Mouse (Mus musculus) adrenal gland, adult 8-10 months (tissue): ENCODE results near the gene Def8. TPM values are rescaled to one million over a fixed set of nuclear protein-coding genes. Genes with fewer than 3 reads are reported as not detected.

Source experiments
- DNase-seq: peaks from one replicate; pipeline ENCODE4 v3.0.0; 2022
- total RNA-seq, 4 experiments: library from RNA; stranded (reverse); gene quantifications; 2 replicates each; pipeline ENCODE4 v1.2.4; 2022

Gene Def8
- 10 to 100 TPM; 27.8 to 40.1 (median 34.2) TPM for total RNA-seq

DNA sequence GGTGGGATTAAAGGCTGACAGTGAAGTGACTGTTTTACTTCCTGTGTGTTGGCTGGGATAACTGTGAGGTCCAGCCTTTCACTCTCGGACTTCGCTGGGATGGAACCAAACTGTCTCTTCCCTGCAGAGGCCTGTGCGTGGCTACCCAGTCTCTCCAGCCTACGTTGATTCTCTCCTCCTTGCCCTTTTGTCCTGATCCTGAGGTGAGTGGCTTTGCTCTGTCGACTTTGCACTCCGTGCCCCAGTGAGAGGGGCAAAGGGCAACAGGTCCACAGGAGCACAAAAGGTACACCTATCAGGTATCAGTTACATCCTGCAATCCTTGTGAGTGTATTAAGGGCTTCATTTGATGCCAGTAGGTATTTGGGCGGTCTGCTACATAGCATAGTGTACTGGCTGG lies at the start of gene Def8:
Gene Def8 (plus strand): TSS at position 87 of the 400 bp plus-strand sequence.
- DNase-seq, result no peak

GRCm38 (mm10) chr8:123374239-123374578 lies 49.1 kb upstream of the Def8 start:
- DNase-seq, result peak; percentile 90

GRCm38 (mm10) chr8:123375701-123376100 lies 47.6 kb upstream of the Def8 start:
- no peak for DNase-seq

- no peak for DNase-seq
These were observed 47.2 kb upstream of the Def8 start for GRCm38 (mm10) chr8:123376106-123376505.

- DNase-seq, result no peak
These were observed 41.6 kb upstream of the Def8 start for GRCm38 (mm10) chr8:123381711-123382110.

GRCm38 (mm10) chr8:123382516-123382915 lies 40.8 kb upstream of the Def8 start:
- no peak for DNase-seq

DNA sequence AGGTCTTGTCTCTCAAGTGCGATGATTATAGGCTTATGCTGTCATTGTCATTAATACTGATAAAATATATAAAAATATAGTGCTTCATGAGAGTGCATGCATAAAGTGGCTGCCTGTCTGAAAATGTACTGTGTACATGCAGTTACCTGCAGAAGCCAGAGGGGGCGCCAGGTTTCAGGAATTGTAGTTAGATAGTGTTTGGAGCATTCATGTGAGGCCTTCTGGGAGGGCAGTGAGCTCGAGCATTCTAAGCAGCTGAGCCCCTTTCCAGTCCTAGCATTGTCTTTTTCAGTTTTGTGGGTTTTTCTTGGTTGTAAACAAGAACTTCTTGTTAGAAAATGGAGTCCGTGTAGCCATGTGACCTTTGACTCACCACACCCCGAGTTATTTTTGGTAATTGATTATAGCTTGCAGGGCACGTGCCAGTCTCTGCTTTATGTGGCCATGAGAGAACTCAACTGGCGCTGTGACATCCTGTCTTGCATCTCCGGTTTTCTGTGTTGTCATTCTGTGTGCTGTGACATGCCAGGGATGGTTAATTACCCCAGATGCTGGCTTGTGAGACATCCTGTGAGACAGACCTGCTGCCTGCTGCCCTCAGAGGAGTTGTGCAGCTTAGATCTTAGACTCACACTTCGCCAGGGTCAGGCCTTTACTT lies 38.3 kb upstream of the Def8 start:
- no peak for DNase-seq

- no peak for DNase-seq
These were observed 36.3 kb upstream of the Def8 start for GRCm38 (mm10) chr8:123387041-123387440.

GRCm38 (mm10) chr8:123387801-123388200 lies 35.5 kb upstream of the Def8 start:
- no peak for DNase-seq

DNA sequence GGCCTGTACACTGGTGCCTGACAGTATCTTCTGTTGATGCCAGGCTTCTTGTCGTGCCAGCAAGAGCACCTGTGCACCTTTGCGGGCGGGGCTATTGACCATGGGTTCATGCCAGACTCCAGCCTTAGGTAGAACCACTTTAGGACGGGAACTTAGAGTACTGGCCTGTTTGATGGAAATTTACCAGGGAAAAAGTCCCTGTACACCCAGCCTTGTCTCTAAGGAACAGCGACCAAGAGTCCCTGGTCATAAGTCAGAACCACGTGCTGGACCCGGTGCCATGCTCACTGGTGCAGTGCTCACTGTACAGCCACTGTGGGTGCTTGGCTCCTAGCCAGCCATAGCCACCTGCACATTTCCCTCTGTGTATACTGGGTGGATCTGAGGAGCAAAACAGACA lies 34.3 kb upstream of the Def8 start:
- DNase-seq, result no peak

GRCm38 (mm10) chr8:123398308-123398707 lies 25.0 kb upstream of the Def8 start:
- DNase-seq, result no peak

GRCm38 (mm10) chr8:123401936-123402335 lies 21.4 kb upstream of the Def8 start:
- DNase-seq, result no peak

DNA sequence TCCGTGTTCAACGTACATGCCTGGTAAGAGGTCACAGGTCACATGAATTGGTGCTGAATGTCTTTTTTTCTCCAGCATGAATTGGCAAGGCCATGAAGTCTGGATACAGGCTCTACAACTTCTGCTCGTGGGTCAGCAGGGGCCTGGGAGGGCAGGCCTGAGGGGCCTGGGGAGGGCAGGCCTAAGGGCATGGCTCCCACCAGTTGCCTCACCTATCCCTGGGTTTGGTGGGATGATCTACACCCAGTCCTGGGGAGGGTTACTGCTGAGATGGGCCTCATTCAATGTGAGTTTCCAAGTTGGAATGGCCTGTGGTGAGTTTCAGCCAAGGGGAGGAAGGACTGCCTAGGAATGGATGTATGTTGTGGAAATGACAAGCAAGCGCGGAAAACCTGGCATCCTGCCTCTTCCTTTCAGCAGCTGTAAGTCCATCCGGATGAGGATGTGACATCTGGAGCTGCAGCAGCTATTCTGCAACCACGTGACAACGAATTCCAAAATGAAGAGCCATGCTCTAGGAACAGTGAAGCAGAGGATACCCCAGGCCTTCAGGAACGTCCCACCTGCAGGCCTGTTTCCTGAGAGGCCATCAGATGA lies 20.5 kb upstream of the Def8 start:
- DNase-seq, result no peak

DNA sequence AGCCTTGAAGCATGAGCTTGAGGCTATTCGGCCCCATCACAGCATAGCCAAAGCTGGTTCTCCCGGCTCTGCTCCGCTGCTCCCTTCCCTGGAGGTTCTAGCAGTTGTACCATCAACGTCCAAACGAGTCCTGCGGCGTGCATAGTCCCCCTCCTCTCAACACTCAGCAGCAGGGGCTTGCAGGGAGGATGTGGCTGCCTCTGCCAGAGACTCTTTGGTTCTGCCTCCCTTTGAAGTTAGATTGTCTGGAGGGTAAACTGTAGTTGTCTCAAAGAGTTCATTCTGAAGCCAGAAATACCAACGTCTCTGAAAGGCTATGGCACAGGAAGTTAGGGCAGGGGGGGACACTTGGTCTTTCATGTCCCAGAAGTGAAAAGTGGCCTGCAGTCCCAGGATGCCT lies 18.8 kb upstream of the Def8 start:
- DNase-seq, result no peak

GRCm38 (mm10) chr8:123406786-123407185 lies 16.5 kb upstream of the Def8 start, which contains the start of gene Mc1r:
Gene Mc1r (plus strand): TSS chr8:123407107.
- no peak for DNase-seq

DNA sequence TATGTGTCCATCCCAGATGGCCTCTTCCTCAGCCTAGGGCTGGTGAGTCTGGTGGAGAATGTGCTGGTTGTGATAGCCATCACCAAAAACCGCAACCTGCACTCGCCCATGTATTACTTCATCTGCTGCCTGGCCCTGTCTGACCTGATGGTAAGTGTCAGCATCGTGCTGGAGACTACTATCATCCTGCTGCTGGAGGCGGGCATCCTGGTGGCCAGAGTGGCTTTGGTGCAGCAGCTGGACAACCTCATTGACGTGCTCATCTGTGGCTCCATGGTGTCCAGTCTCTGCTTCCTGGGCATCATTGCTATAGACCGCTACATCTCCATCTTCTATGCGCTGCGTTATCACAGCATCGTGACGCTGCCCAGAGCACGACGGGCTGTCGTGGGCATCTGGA lies 15.7 kb upstream of the Def8 start:
- no peak for DNase-seq

GRCm38 (mm10) chr8:123408586-123409544 lies 14.5 kb upstream of the Def8 start:
- DNase-seq, result peak; percentile 43

DNA sequence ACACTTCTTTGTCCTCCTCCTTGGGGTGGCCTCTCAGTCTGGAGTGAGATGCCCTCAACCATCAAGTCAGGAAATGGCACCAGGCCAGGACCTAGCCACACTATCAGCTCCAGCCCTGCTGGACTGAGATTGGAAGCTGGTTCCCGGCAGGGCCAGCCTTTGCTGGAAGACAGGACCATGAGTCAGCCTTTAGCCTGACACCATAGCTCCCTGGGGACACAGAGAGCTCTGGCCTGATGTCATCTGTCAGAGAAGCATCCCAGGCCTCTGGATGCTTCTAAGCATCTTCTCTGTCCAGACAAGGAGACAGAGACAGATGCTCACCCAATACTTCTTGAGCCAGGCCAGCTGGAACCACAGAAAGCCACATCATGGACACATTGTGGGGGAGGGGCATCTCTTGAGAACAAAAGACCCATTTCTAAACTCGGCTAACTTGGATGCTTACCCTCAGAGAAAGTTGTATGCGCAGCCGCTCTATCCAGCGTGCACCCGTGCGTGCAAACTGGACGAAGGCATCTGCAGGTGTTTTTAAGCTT lies 13.2 kb upstream of the Def8 start:
- DNase-seq, result peak; percentile 31

DNA sequence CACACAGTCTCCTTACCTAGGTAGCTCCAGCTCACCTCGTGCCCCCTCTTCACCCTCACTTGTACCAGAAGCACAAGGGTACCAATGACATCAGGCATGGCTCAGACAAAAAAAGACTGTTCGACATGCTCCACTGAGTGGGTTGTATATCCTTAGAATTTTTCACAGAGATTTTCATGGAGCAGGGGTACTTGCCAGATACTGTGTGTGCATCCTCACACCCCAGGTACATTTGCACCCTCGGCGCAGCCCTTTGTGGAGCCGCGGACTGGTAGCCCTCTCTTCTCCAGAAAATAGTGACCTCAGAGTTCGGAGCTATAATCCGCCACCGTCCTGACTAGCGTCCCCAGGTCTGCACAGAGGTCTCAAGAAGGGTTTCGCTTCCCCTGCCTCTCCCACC lies 12.5 kb upstream of the Def8 start:
- no peak for DNase-seq

DNA sequence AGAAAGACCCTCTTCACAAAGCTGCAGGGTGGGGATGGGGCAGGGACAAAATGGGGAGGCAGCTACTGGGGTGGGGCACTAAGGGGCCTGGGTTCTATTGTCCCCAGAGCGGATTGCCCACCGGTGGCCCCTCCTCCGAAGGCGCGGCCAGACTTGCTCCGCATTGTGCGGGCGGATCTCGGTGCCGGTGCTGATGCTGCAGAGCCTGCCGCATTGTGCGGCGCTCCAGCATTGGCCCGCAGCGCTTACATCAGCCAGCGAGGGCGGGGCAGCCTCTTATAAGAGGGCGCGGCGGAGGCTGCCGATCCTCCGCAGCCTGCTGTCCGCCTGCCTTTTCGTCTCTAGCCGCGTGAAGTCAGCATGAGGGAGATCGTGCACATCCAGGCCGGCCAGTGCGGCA lies 12.1 kb upstream of the Def8 start, which contains the start of gene Tubb3:
Gene Tubb3 (plus strand): TSS at position 179 of the 400 bp plus-strand sequence.
- DNase-seq, result peak; percentile 32

DNA sequence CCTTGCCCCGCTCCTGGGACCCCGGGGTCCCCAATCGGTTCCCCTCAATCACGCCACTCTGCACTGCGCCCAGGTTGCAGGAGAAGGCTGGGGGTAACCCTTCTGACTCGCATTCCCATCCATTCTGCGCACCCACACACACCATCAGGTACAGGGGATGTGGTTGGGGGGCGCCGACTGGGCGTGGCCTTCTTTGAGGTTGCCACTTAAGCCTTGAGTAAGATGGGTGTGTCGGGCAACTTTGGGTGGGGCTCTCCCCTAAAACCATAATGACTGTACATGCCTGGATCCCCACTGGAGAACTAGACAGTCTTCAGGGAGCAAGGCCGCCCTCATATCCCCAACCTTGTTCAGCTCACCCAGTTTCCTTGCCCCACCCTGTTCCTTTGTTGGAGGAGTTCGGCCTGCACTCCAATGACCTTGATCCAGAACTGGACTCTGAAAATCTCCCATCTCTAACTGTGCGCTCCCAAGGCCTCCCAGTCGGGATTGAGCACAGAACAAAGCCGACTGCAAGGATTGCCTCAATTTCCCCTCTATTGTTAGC lies 11.5 kb upstream of the Def8 start:
- DNase-seq, result no peak

DNA sequence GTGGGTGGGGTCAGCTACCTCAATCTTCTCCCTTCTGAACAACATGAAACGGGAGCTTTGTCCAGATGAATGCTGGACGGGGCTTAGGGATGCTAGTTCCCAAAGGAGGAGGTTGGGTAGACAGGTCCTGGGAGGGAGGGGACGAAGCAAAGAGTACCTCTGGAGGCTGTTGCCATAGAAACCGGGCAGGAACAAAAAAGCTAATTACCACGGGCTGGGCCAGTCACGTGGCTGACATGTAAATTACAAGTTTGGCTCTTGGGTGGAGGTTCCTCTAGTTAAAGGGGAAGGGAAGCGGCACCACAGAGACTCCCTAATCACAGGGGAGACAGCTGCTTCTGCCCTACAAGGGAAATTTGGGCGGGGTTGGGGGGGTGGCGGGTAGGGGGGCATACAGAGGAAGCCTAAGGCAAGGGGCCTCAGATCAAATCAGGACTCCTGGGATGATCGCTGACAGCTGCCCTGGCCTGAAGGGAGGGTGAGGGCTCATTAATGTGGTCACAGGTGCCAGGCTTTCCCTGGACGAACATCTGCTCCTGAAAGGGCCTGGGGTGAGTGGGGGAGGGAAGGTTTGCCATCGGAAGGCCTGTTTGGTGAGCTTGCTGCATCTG lies 10.7 kb upstream of the Def8 start:
- no peak for DNase-seq
